Mouse (Mus musculus) heart, adult 18-20 months (tissue): ENCODE data around the gene S100a7a. TPM values are rescaled to one million over a fixed set of nuclear protein-coding genes. Genes with fewer than 3 reads are reported as not detected.

Source experiments
- DNase-seq, 2 experiments: peaks; one replicate each; pipeline ENCODE4 v3.0.0; 2021 to 2022; ENCODE audit warnings: mixed read lengths in 1 of 2
- total RNA-seq, 2 experiments: library from RNA; stranded (reverse); gene quantifications; 2 replicates each; pipeline ENCODE4 v1.2.3; 2021

S100a7a gene
- total RNA-seq, 2 experiments from 2014 or later = 0.47 TPM; not detected in 1

DNA sequence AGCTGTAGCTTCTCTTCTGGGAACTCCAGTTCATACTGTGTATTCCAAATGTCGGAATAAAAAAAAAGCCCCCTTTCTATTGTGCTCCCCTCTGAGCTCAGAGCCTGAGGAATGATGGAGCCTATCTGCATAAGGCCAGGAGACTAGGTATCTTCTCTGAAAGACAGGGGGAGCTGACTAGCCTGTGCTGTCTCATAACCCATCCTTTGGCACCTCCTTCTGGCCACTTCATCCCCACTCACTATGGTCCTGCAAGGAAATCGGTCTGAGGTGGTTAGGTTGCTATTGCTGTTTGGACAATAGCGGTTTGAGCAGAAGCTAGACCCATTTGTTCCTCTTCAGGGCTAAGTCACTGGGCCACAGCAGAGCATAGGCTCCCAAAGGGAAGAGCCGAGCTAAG lies 26.0 kb upstream of the S100a7a start:
- DNase-seq = no peak

DNA sequence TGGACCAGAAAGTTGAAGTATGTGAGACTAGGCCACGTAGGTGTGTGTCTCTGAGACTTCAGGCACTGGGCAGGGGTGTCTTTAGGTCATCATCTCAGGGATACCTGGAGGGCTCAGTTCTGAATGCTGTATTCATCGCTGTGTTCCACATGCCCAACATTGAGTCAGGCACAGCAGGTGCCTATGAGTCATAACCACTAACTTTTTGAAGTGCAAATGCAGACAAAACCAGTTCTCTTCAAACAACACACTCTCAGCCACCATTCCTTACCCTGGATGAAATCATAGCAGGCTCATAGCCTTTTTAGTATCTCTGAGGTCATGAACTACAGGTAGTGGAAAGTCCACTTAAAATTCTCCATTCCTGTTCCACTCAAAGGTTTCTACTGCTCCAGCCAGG lies 24.5 kb upstream of the S100a7a start:
- DNase-seq = no peak

DNA sequence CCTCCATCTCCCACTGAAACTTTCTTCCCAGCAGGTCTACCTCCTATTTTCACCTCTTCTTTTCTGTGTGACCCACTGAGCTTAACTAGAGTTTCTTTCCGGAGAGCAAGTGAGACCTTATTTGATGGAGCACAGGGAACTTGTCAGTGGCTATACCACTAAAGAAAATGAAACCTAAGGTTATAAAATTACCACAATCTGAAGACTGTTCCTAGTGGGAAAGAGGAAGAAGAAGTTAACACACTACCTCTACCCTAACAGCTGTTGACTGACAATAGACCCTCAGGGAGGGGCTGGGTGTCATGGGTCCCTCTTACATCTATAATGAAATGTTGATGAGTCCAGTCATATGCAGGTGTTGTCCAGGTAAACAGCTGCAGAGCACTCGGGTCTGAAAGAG lies 21.8 kb upstream of the S100a7a start:
- DNase-seq = no peak

DNA sequence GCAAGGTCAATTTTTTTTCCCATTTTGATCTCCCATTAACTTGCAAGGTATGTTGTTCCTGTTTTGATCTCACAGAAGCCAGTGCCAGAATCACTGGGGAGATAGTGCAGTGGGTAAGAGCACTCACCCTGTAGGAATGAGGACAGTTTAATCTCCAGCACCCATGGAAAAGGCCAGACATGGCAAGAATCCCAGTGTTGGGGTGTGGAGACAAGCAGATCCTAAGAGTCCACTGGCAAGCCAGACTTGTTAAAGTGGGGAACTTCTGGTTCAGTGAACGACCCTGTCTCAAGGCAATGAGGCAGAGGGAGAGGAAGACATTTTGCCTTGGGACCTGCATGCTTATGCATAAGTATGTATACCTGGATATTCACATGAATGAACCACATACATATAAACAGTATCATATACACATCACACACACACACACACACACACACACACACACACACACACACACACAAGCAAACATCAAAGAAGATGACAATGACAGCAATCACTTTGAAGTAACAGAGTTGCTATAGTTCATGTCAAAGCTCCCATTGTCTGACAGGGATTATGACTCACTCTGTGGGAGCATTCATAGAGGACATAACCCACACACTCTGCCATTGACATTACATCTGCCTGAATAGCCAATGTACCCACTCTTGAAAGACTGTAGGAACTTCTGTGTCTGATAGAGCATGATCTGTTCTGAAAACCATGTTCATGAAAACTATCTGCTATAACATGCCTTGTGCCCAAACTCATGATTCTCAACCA lies 15.1 kb upstream of the S100a7a start:
- DNase-seq = no peak

DNA sequence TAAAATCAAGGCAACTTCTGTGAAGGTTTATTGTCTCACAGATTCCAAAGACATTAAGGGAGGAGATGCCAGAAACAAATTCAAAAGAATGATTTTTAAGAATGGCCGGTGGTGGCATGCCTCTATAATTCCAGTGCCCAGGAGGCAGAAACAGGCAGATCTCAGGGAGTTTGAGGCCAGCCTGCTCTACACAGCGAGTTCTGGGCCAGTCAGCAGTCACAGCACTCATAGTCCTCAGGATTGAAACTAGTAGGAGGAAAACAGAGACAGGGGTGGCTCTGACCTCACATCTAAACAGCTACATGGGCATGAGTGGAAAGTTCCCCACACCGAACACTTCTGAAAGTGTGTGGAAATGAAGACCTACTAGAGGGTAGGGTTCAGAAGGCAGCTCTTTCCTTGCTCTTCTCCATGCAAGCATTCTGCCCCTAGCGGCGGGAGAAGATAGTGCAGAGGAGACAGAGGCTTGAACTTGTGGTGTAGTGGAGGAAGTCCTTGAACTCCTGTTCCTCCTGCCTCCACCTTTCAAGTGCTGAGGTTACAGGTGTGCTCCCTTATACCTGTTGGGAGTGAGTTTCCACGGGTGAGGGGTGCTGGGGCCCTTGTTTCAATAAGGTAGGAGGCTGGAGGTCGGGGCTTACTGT lies 14.2 kb upstream of the S100a7a start:
- DNase-seq = peak; percentile 16 to 54

DNA sequence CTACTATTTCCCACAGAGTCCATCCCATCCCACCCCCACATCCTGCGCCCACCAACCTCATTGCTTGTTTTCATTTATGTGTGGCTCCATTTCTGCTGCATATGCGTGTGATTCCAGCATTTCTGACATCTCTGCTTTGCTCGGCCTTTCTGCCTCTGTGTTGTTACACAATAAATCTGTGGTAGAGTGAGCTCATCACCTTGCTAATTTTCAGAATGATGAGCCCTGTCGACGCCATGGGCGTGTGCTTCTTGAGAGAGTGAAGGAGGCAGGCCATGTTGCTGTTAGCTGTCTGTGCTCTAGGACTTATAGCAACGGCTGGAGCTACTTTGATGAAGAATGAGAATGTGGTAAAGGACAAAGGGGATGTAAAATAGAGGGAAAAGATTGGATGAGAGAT lies 12.8 kb upstream of the S100a7a start:
- no peak for DNase-seq

DNA sequence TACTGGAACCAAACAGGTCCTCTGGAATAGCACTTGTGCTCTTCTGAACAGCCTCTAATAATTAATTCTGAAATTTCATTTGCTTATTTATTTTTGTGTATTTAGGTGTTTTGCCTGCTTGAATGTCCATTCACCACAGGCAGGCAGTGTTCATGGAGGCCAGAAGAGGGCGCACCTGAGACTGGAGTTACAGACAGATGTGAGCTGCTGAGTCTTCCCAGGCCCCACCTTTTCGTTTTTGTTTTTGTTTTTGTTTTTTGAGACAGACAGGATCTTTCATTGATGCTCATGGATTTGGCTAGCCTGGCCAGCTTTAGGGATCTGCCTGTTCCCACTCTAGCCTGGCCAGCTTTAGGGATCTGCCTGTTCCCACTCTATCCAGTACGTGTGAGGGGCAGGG lies 9.6 kb upstream of the S100a7a start:
- peak; percentile 28 to 69 for DNase-seq

DNA sequence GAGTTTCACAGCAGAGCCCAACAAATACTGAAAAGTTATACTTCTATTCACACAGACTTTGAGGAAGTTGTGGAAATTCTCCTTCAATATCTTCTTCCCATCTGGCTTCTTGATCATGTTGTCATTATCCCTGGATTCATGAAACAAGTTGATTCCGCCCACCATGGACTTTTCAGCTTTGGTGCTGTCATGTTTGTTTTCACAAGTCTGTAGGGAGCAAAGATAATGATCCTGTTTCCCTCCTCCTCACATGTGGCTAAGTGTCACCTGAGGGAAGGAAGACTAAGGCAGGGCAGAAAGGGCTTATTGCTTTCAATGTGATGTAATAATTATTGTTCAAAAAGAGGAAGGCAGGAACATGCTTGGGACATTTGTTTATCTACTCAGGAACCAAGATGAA lies 6.5 kb upstream of the S100a7a start:
- DNase-seq = no peak

DNA sequence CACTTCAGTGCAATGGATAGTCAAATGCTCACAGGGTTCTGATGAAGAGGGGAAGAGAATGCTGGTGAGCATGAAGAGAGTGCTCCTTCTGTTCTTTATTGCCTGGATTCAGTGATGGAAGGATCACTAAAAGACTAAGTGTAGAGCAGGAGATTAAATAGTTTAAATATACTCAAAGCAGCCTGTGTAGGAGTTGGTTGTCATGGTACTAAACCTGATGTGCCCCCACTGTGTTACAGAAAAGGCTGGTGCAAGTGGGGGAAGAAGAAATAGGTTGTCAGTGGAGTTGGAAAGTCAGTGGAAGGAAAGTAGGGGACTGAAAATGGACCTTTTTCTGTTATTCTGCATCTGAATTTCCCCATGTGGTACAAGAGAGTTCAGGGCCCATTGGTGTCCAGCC lies 4.8 kb upstream of the S100a7a start:
- DNase-seq = no peak

DNA sequence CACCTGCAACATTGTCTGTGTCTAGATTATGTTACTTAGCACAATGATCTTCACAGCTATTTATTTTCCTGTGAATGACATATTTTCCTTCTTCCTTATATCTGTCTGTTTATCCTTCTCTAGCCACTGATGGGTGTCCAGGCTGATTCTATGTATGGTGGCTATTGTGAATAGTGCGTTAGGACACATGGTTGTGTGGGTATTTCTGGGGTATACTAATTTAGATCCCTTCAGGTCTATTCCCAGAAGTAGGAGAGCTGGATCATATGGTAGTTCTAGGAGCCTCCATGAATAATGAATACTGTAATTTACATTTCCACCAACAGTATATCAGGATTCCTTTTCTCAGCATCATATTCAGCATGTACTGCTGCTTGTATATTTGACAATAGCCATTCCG lies 4.0 kb upstream of the S100a7a start:
- DNase-seq = no peak

DNA sequence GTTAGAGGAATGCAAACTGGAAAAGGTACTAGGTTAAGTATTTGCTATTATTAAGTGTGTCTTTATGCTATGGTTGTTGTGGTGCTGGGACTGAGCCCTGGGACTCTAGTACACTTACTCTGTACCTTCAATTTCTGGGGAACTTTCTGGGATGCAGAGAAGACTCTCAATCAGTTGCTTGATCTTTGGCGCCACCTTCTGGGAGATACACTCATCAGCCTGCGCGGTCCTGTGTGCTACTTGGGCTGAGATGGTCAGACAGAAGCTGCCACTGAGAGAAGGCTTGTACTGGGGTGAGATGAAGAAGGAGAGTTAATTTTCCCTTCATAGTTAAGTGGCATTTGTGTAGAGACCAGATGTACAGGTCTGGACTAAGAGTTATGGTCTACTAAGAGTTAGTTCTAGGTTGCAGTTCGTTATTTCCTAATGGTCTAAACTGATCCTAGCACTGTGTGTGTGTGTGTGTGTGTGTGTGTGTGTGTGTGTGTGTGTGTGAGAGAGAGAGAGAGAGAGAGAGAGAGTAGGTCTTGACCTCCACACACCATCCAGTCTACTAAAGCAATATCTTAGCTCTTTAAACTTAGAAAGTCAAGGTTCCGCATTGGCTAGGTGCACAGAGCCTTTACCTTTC lies 824 bp upstream of the S100a7a start:
- peak; percentile 65 to 86 for DNase-seq

DNA sequence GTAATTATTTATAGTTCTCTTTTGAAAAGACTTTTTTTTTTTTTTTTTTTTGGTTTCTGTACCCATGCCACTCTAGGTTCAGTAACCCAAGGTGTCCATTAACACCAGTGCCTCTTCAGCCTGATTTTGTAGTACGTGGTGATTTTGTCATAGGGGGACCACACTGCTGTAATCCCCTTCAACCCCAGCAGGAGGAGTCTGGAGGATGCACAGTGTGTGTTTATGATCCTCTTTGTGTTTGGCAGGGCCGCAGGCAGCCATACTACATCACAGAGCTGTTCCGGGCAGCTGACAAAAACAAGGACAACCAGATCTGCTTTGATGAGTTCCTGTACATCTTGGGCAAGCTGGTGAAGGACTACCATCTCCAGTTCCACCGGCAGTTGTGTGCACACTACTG lies 3.6 kb downstream of the S100a7a start:
- no peak for DNase-seq

DNA sequence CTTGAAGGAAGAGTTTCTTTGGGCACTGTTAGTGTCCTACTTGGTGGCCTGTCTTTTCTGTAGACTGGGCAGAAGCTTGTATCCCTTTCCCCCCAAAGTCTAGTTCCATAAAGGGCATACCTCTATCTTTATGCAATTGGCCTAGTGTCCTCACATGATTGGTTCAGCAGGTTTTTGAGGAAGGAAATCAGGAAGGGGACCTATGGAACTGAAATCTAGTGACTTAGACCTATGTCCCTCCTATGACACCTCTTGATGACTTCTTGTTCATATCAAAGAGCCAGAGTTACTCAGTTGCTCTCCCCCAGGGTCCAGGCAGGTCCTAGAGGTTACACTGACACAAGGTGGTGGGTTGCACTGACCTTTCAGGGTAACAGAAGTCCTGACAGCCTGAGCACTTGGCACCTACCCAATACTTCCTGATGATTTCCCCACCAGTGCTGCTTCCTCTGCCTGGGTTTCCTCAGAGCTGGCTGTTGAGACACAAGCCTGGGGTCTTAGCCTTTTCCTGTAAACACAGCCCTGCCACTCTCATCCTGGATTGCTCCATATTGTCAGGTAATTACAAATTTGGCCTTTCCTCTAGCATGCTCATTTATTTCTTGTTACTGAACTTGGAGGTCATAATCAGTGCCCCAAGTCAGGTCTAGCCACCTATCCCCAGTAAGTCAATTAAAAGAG lies 5.7 kb downstream of the S100a7a start:
- no peak for DNase-seq

DNA sequence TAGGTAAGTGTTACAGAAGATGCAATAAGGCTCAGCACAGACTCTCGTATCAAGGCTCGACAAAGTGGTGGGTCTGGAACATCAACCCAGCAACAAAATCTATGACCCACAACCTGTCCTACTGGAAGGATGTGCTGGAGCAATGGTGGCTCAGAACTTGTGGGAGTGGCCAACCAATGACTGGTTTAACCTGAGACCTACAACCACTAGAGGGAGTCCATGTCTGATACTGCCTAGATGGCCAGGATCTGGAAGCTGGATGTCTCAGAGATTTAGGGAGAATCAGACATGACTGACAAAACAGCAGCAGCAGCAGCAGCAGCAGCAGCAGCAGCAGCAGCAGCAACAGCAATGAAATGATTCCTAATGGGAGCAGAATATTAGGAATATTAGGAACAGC lies 10.4 kb downstream of the S100a7a start:
- DNase-seq = no peak

DNA sequence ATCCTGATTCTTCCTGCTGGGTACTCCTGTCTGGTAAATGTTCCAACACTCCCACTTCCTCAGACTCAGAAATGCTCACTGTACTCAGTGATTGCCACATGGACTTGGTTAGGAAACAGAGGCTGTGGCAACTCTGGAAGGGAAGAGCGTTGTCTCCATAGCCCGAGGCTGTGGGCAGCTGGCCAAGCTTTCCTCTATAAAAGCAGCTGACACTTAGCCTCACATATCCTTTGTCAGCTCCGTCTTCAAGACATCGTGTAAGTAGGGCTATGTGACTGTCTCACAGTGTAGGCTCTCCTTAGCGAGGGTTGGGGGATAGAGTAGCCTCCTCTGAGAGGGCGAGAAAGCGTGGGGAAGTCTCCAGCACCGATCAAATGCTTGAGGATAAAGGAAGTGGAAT lies 15.0 kb downstream of the S100a7a start, which contains the start of gene S100a8:
Gene S100a8 (plus strand): TSS at position 133 of the 400 bp plus-strand sequence.
- peak in 1 of 2 experiments; percentile 19 for DNase-seq

DNA sequence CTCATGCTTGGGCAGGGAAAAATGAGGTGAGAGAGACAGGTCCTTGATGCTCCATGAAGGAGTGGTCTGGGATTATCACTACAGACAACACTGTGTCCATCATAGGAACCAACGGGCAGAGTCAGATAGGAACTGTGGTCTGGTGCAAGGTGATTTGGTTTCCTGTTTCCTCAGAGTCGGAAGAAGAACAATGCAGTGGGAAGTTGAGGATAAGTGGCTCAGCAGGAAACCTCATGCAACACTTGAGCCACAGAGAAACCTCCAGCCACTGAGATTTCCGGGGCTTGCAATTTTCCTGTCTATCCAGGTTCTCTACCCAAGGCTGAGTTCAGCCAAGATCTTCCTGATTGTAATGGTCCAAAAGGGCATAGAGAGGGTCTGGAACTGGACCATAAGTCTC lies 24.8 kb downstream of the S100a7a start:
- no peak for DNase-seq

DNA sequence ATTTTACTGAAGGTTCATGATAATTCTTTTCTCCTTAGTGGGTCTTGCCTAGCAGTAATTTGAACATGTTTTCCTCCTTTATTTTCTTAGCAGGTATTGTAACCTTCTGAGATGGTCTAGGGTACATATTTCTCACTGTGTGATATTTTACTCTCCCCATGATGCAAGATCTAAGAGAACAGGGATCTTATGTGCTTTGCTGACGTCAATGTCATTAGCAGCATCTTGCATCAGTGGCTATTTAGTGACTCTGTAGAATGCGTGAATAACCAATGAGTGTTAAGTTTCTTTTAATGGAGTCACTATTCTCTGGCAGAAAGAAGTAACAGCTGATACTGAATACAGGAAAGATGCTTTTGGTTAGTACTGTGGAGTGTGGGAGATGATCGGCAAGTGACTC lies 30.1 kb downstream of the S100a7a start:
- DNase-seq = no peak

DNA sequence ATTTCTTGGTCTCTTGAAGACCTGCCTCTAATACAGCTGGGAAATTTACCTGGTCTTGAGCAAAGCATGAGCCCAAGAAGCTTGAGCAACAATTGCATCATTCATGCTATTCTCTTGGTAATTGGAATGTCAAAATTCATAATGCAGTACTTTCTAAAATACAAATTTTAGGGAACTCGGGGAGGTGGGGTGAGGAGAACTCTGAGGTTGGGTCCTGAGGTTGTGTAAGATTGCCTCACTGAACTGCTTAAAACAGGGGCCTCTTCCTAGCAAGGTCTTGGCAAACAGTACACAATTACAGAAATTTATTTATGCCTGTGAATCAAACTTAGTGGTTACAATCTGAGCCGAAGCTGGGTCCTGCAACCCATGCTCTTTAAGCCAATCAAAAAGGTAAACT lies 33.0 kb downstream of the S100a7a start:
- no peak for DNase-seq

DNA sequence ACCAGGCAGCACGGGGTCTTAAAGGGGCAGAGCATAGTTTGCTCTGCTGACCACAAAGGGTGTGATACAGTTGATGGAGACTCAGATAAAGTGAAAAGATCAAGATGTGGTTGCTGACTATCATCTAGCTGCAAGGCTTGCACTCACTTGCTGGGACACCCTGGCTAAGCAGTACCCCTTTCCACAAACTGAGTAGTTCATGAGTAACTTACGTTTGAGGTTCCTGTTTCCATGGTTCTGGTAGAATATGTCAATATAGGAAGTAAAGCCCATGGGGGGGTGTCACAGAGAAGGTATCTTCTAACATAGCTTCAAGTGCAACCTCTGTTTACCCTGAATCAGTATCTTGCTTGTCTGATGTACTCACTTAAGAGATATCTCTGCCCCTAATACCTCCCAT lies 39.7 kb downstream of the S100a7a start:
- DNase-seq = no peak

DNA sequence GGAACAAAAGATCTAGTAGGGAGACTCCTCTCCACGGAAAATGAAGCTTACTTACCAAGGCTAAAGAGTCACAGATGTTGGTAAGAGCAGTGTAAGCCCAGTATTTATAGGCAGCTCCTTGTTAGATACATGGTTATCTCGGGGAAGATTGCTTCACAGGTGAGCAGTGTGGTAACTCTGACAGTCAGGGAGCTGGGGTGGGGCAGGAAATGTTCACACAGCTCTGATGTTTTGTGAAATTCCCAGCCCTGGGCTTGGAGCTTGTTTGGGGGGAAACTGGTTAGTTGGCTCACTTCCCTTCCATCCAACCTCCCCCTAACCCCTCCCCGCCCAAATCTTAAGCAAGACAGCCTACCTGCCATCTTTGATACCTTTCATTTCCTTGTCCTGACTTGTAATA lies 41.8 kb downstream of the S100a7a start, which contains the start of gene S100a9:
Gene S100a9 (minus strand): TSS at position 109 of the 400 bp plus-strand sequence.
- no peak for DNase-seq

DNA sequence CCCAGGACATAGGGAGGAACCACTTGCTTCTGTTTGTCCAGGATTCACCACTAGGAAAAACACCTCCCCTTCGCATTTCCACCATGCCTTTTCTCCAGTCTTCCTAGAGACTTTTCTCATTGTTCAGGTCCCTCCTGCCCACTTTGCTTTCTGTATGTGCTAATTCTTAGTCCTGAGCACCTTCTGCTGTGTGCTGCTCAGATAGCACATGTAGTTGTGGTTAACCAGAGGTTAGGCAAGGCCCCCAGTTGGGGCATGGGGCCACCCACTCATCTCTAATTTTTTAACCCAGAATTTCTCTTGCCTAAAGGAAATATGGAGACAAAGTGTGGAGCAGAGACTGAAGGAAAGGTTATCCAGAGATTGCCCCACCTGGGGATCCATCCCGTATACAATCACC lies 48.4 kb downstream of the S100a7a start:
- DNase-seq = no peak
